Mouse (Mus musculus) midbrain, embryonic 13.5 days (tissue): ENCODE results near the gene Pla1a. TPM values are rescaled to one million over a fixed set of nuclear protein-coding genes. Genes with fewer than 3 reads are reported as not detected.
"Not testable (repeated sequence)": the region's sequence is repeated elsewhere in the genome, so short reads cannot be mapped to it uniquely, and the experiment has no call there.

Source experiments
- ATAC-seq: fragments of 200-750 bp; cut with Nextera tagmentation; 2 replicates; pipeline ENCODE4 v1.8.0; 2017; ENCODE audit warnings: mild to moderate bottlenecking, moderate TSS enrichment, moderate library complexity
- H3K27ac ChIP-seq: fragments of 300-500 bp; sonication (generic); 2 replicates; pipeline ENCODE4 v1.5.1; 2015; ENCODE audit warnings: inconsistent platforms, mild to moderate bottlenecking, moderate library complexity
- H3K27me3 ChIP-seq: fragments of 300-500 bp; sonication (generic); 2 replicates; pipeline ENCODE4 v1.6.1; 2015; ENCODE audit warnings: mild to moderate bottlenecking, inconsistent platforms
- H3K36me3 ChIP-seq: fragments of 300-500 bp; sonication (generic); 2 replicates; pipeline ENCODE4 v1.6.1; 2015; ENCODE audit warnings: mild to moderate bottlenecking, inconsistent platforms
- H3K4me1 ChIP-seq: fragments of 300-500 bp; sonication (generic); replicated peaks from 2 replicates; pipeline ENCODE4 v1.6.1; 2015; ENCODE audit warnings: inconsistent platforms
- H3K4me2 ChIP-seq: fragments of 300-500 bp; sonication (generic); replicated peaks from 2 replicates; pipeline ENCODE4 v1.6.1; 2015; ENCODE audit warnings: moderate library complexity, mild to moderate bottlenecking, inconsistent platforms
- H3K4me3 ChIP-seq: fragments of 300-500 bp; sonication (generic); replicated peaks from 2 replicates; pipeline ENCODE4 v1.5.1; 2015; ENCODE audit warnings: mild to moderate bottlenecking, inconsistent platforms
- H3K9ac ChIP-seq: fragments of 300-500 bp; sonication (generic); replicated peaks from 2 replicates; pipeline ENCODE4 v1.6.1; 2015; ENCODE audit warnings: mild to moderate bottlenecking, inconsistent platforms
- H3K9me3 ChIP-seq: fragments of 300-500 bp; sonication (generic); 2 replicates; pipeline ENCODE4 v1.6.1; 2016; ENCODE audit warnings: mild to moderate bottlenecking, inconsistent platforms
- WGBS: fragments of 180-500 bp; shearing (Covaris S2); methylation state at CpG from one replicate; pipeline ENCODE4 v1.1.7; 2015; 5-methylcytosine and 5-hydroxymethylcytosine counted together
- polyA plus RNA-seq: library from polyadenylated mRNA; unstranded; fragments of >200 nt; fragmentation: Nextera tagmentation; extraction: Ambion mirVana; gene quantifications from 2 replicates; pipeline ENCODE4 v1.2.1, GENCODE M21; 2015

Pla1a gene
- polyA plus RNA-seq: 0.26 and 0.55 TPM in 2 replicates

- Histone ChIP-seq H3K4me3 (no peak within 1 kb of the TSS), H3K9me3 (no peaks in the 10 kb centered on the region), H3K4me1 (no peaks in the 10 kb centered on the region), H3K27ac (no peak within 1 kb of the TSS), H3K36me3 (no peaks in the 10 kb centered on the region), H3K27me3 (no peaks in the 10 kb centered on the region), H3K4me2 (no peak within 1 kb of the TSS), H3K9ac (no peak within 1 kb of the TSS)
- 88% methylated on average over 11 of the region's 11 CpGs for WGBS
- no peak for ATAC-seq
Observed at GRCm38 (mm10) chr16:38432498-38433425, at the start of gene Pla1a. Gene Pla1a, minus strand, starts transcription at chr16:38433145.

GRCm38 (mm10) chr16:38481327-38481726 lies 48.4 kb upstream of the Pla1a start:
- Histone ChIP-seq H3K4me1 (peaks cover 11% of the 10 kb centered on the region), H3K4me3 (no peak overlapping the region), H3K9ac (no peak overlapping the region), H3K36me3 (no peaks in the 10 kb centered on the region), H3K9me3 (no peaks in the 10 kb centered on the region), H3K4me2 (no peak overlapping the region), H3K27ac (no peak overlapping the region), H3K27me3 (peaks cover 26% of the 10 kb centered on the region)
- 83% methylated on average over 4 of the region's 4 CpGs for WGBS
- ATAC-seq: no peak

GRCm38 (mm10) chr16:38478296-38478695 lies 45.4 kb upstream of the Pla1a start:
- H3K36me3 ChIP-seq: no peaks in the 10 kb centered on the region
- no peaks in the 10 kb centered on the region for H3K9me3 ChIP-seq
- H3K27me3 ChIP-seq: peaks cover 15% of the 10 kb centered on the region
- no peak overlapping the region for H3K27ac ChIP-seq
- H3K9ac ChIP-seq: no peak overlapping the region
- WGBS: 87% methylated on average over 3 of the region's 3 CpGs
- ATAC-seq: no peak
- H3K4me3 ChIP-seq: no peak overlapping the region
- no peak overlapping the region for H3K4me2 ChIP-seq
- peaks cover 10% of the 10 kb centered on the region for H3K4me1 ChIP-seq

- not testable (repeated sequence) for H3K9me3 ChIP-seq, H3K36me3 ChIP-seq, H3K27ac ChIP-seq, H3K27me3 ChIP-seq, ATAC-seq
- Histone ChIP-seq H3K4me3 (peak overlapping the region; percentile 41), H3K4me1 (peaks cover 10% of the 10 kb centered on the region), H3K4me2 (peak overlapping the region; percentile 67), H3K9ac (peak overlapping the region; percentile 56; the same call in 1 of the 2 replicates)
- WGBS: 66% methylated on average over 14 of the region's 14 CpGs
Observed at GRCm38 (mm10) chr16:38477241-38477608, 44.3 kb upstream of the Pla1a start.

- Histone ChIP-seq H3K4me1 (peaks cover 10% of the 10 kb centered on the region), H3K27me3 (0 out of 2 replicates have a peak, but pooled peaks cover 3% of the 10 kb centered on the region), H3K4me3 (peak overlapping the region; percentile 41), H3K27ac (no peak overlapping the region), H3K9me3 (no peaks in the 10 kb centered on the region), H3K4me2 (peak overlapping the region; percentile 67), H3K36me3 (no peaks in the 10 kb centered on the region), H3K9ac (peak overlapping the region; percentile 56)
- peak; percentile 50; the same call in 1 of the 2 replicates for ATAC-seq
- WGBS: 11% methylated on average over 34 of the region's 34 CpGs
Observed at GRCm38 (mm10) chr16:38476312-38477240, 43.6 kb upstream of the Pla1a start.

- H3K27ac ChIP-seq: no peak overlapping the region
- no peak overlapping the region for H3K9ac ChIP-seq
- 58% methylated on average over 4 of the region's 4 CpGs for WGBS
- 0 out of 2 replicates have a peak, but pooled peaks have one; percentile 6 for ATAC-seq
- H3K36me3 ChIP-seq: no peaks in the 10 kb centered on the region
- H3K4me3 ChIP-seq: peak overlapping the region; percentile 41; the same call in 1 of the 2 replicates
- H3K27me3 ChIP-seq: 0 out of 2 replicates have a peak, but pooled peaks cover 3% of the 10 kb centered on the region
- peak overlapping the region; percentile 67 for H3K4me2 ChIP-seq
- no peaks in the 10 kb centered on the region for H3K9me3 ChIP-seq
- peaks cover 10% of the 10 kb centered on the region for H3K4me1 ChIP-seq
Observed at GRCm38 (mm10) chr16:38475681-38476311, 42.9 kb upstream of the Pla1a start.

GRCm38 (mm10) chr16:38474677-38475286 lies 41.8 kb upstream of the Pla1a start:
- Histone ChIP-seq H3K4me2 (no peak overlapping the region), H3K9ac (no peak overlapping the region), H3K4me3 (no peak overlapping the region), H3K4me1 (peaks cover 10% of the 10 kb centered on the region), H3K27me3 (0 out of 2 replicates have a peak, but pooled peaks cover 3% of the 10 kb centered on the region), H3K36me3 (no peaks in the 10 kb centered on the region), H3K27ac (no peak overlapping the region), H3K9me3 (no peaks in the 10 kb centered on the region)
- no peak for ATAC-seq
- 89% methylated on average over 9 of the region's 9 CpGs for WGBS

- Histone ChIP-seq H3K9ac (no peak overlapping the region), H3K9me3 (no peaks in the 10 kb centered on the region), H3K4me1 (peaks cover 10% of the 10 kb centered on the region), H3K27me3 (0 out of 2 replicates have a peak, but pooled peaks cover 3% of the 10 kb centered on the region), H3K4me2 (no peak overlapping the region), H3K4me3 (no peak overlapping the region), H3K36me3 (no peaks in the 10 kb centered on the region), H3K27ac (no peak overlapping the region)
- ATAC-seq: no peak
- WGBS: 89% methylated on average over 5 of the region's 5 CpGs
Observed at GRCm38 (mm10) chr16:38473661-38474060, 40.7 kb upstream of the Pla1a start.

GRCm38 (mm10) chr16:38472507-38472873 lies 39.5 kb upstream of the Pla1a start:
- 94% methylated on average over 5 of the region's 5 CpGs for WGBS
- H3K27ac ChIP-seq: no peak overlapping the region
- no peak overlapping the region for H3K9ac ChIP-seq
- no peaks in the 10 kb centered on the region for H3K36me3 ChIP-seq
- no peak overlapping the region for H3K4me2 ChIP-seq
- ATAC-seq: no peak
- no peak overlapping the region for H3K4me3 ChIP-seq
- H3K27me3 ChIP-seq: 0 out of 2 replicates have a peak, but pooled peaks cover 3% of the 10 kb centered on the region
- H3K9me3 ChIP-seq: no peaks in the 10 kb centered on the region
- peaks cover 10% of the 10 kb centered on the region for H3K4me1 ChIP-seq

GRCm38 (mm10) chr16:38471697-38472506 lies 39.0 kb upstream of the Pla1a start:
- Histone ChIP-seq H3K4me1 (peaks cover 8% of the 10 kb centered on the region), H3K4me2 (no peak overlapping the region), H3K27ac (no peak overlapping the region), H3K9me3 (no peaks in the 10 kb centered on the region), H3K4me3 (no peak overlapping the region), H3K9ac (no peak overlapping the region), H3K36me3 (no peaks in the 10 kb centered on the region), H3K27me3 (0 out of 2 replicates have a peak, but pooled peaks cover 3% of the 10 kb centered on the region)
- WGBS: 80% methylated on average over 11 of the region's 11 CpGs
- no peak for ATAC-seq
